Mouse (Mus musculus): Measurements from ENCODE around the gene Nsun2. TPM values are rescaled to one million over a fixed set of nuclear protein-coding genes. Genes with fewer than 3 reads are reported as not detected.
"Not testable (repeated sequence)": the region's sequence is repeated elsewhere in the genome, so short reads cannot be mapped to it uniquely, and the experiment has no call there.

Nsun2 gene
- polyA plus RNA-seq, 1 experiment from 2014 or later, result 159 TPM

- H3K27ac ChIP-seq (replicated peaks; ENCODE audit: low read depth, low read length); H3K4me2 ChIP-seq (ENCODE audit: low read depth, low read length); H3K9me3 ChIP-seq (replicated peaks; ENCODE audit: control insufficient read depth, low read length); H3K9ac ChIP-seq (replicated peaks; ENCODE audit: low read length); ATAC-seq (replicated peaks; ENCODE audit: insufficient number of reproducible peaks, low FRiP score, low TSS enrichment, low read depth); H3K4me3 ChIP-seq (ENCODE audit: low read depth, low read length); DNase-seq (ENCODE audit: low spot score); H3K36me3 ChIP-seq (replicated peaks; ENCODE audit: control insufficient read depth, insufficient read depth, low read depth, low read length); H3K27me3 ChIP-seq (ENCODE audit: control insufficient read depth, insufficient read depth, low read length); H3K4me1 ChIP-seq (ENCODE audit: control insufficient read depth, insufficient read depth, low read length): not testable (repeated sequence)
- WGBS, result 86% methylated on average over 5 of the region's 5 CpGs
These were observed 67.3 kb downstream of the Nsun2 start for GRCm38 (mm10) chr13:69600863-69601262.

GRCm38 (mm10) chr13:69601321-69601720 lies 67.8 kb downstream of the Nsun2 start:
- H3K4me1 ChIP-seq (ENCODE audit: control insufficient read depth, insufficient read depth, low read length), result no peaks in the 10 kb centered on the region
- 87% methylated on average over 5 of the region's 5 CpGs for WGBS

GRCm38 (mm10) chr13:69604670-69605069 lies 71.1 kb downstream of the Nsun2 start:
- Histone ChIP-seq H3K4me1 (ENCODE audit: control insufficient read depth, insufficient read depth, low read length) (no peaks in the 10 kb centered on the region), H3K27me3 (ENCODE audit: control insufficient read depth, insufficient read depth, low read length) (no peaks in the 10 kb centered on the region), H3K27ac (replicated peaks; ENCODE audit: low read depth, low read length) (no peak overlapping the region), H3K36me3 (replicated peaks; ENCODE audit: control insufficient read depth, insufficient read depth, low read depth, low read length) (no peaks in the 10 kb centered on the region), H3K4me3 (ENCODE audit: low read depth, low read length) (no peak overlapping the region), H3K4me2 (ENCODE audit: low read depth, low read length) (no peak overlapping the region), H3K9ac (replicated peaks; ENCODE audit: low read length) (no peak overlapping the region), H3K9me3 (replicated peaks; ENCODE audit: control insufficient read depth, low read length) (no peaks in the 10 kb centered on the region)
- ATAC-seq (replicated peaks; ENCODE audit: insufficient number of reproducible peaks, low FRiP score, low TSS enrichment, low read depth) (no peak), DNase-seq (ENCODE audit: low spot score) (no peak)
- WGBS, result 90% methylated on average over 1 of the region's 1 CpGs

More at GRCm38 (mm10) chr13:69601321-69601720, 67.8 kb downstream of the Nsun2 start:
- no peak overlapping the region for H3K9ac ChIP-seq (replicated peaks; ENCODE audit: low read length)
- no peak overlapping the region for H3K27ac ChIP-seq (replicated peaks; ENCODE audit: low read depth, low read length)
- H3K4me2 ChIP-seq (ENCODE audit: low read depth, low read length), result no peak overlapping the region
- ATAC-seq (replicated peaks; ENCODE audit: insufficient number of reproducible peaks, low FRiP score, low TSS enrichment, low read depth) (no peak), DNase-seq (ENCODE audit: low spot score) (no peak)
- H3K4me3 ChIP-seq (ENCODE audit: low read depth, low read length), result no peak overlapping the region
- H3K27me3 ChIP-seq (ENCODE audit: control insufficient read depth, insufficient read depth, low read length), result no peaks in the 10 kb centered on the region
- no peaks in the 10 kb centered on the region for H3K9me3 ChIP-seq (replicated peaks; ENCODE audit: control insufficient read depth, low read length)
- H3K36me3 ChIP-seq (replicated peaks; ENCODE audit: control insufficient read depth, insufficient read depth, low read depth, low read length), result no peaks in the 10 kb centered on the region

GRCm38 (mm10) chr13:69608734-69609133 lies 75.2 kb downstream of the Nsun2 start:
- no peak overlapping the region for H3K4me3 ChIP-seq (ENCODE audit: low read depth, low read length)
- H3K27me3 ChIP-seq (ENCODE audit: control insufficient read depth, insufficient read depth, low read length), result no peaks in the 10 kb centered on the region
- H3K27ac ChIP-seq (replicated peaks; ENCODE audit: low read depth, low read length), result no peak overlapping the region
- H3K9me3 ChIP-seq (replicated peaks; ENCODE audit: control insufficient read depth, low read length), result no peaks in the 10 kb centered on the region
- H3K4me2 ChIP-seq (ENCODE audit: low read depth, low read length), result no peak overlapping the region
- no peaks in the 10 kb centered on the region for H3K36me3 ChIP-seq (replicated peaks; ENCODE audit: control insufficient read depth, insufficient read depth, low read depth, low read length)
- no peaks in the 10 kb centered on the region; the same call in 1 of the 2 replicates for H3K4me1 ChIP-seq (ENCODE audit: control insufficient read depth, insufficient read depth, low read length)
- WGBS, result 85% methylated on average over 8 of the region's 8 CpGs
- no peak overlapping the region for H3K9ac ChIP-seq (replicated peaks; ENCODE audit: low read length)
- no peak for DNase-seq (ENCODE audit: low spot score)
- ATAC-seq (replicated peaks; ENCODE audit: insufficient number of reproducible peaks, low FRiP score, low TSS enrichment, low read depth), result no peak

GRCm38 (mm10) chr13:69610751-69611397 lies 77.3 kb downstream of the Nsun2 start:
- H3K4me2 ChIP-seq (ENCODE audit: low read depth, low read length), result peak overlapping the region; percentile 76
- H3K4me3 ChIP-seq (ENCODE audit: low read depth, low read length), result peak overlapping the region; percentile 63
- H3K27me3 ChIP-seq (ENCODE audit: control insufficient read depth, insufficient read depth, low read length), result no peaks in the 10 kb centered on the region
- H3K4me1 ChIP-seq (ENCODE audit: control insufficient read depth, insufficient read depth, low read length), result no peaks in the 10 kb centered on the region; the same call in 1 of the 2 replicates
- peak; percentile 94; the same call in 1 of the 2 replicates for ATAC-seq (replicated peaks; ENCODE audit: insufficient number of reproducible peaks, low FRiP score, low TSS enrichment, low read depth)
- DNase-seq (ENCODE audit: low spot score), result peak; percentile 23
- H3K36me3 ChIP-seq (replicated peaks; ENCODE audit: control insufficient read depth, insufficient read depth, low read depth, low read length), result 0 out of 2 replicates have a peak, but pooled peaks cover 3% of the 10 kb centered on the region
- no peak overlapping the region for H3K27ac ChIP-seq (replicated peaks; ENCODE audit: low read depth, low read length)
- H3K9me3 ChIP-seq (replicated peaks; ENCODE audit: control insufficient read depth, low read length), result no peaks in the 10 kb centered on the region
- under 1% methylated on average over 40 of the region's 40 CpGs for WGBS
- H3K9ac ChIP-seq (replicated peaks; ENCODE audit: low read length), result peak overlapping the region; percentile 63

DNA sequence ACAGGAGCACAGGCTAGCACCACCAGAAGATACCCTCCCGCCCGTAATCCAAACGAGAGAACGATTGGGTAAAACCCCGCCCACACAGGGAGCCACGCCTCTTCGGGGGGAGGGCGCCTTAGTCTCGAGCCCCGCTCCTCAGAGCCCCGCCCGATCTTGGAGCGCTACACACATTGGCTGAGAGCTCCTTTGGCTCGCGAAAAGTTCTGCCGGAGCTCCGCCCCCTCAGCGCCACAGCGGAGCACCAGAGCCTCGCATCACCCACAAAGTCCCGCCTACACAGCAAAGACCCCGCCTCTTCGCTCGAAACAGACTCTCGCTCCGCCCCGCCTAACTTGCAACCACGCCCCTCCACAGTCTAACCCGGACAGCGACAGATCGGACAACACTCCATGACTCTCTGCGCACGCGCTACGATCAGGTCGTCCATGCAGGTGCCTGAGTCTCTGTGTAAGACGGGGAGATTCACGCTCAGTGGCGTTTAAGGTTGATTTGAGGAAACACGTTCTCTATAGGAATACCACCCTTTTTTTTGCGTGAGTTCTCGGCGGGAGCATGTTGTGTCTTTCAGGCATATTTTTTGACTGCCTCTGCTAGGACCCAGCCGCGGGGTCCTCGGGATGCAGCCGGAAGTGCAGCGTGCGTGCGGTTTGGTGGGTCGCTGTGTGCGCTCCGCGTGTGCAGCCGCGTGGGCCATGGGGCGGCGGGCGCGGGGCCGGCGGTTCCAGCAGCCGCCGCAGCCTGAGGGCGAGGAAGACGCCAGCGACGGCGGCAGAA lies 78.0 kb downstream of the Nsun2 start, which contains the start of gene Srd5a1:
Srd5a1 (minus strand) TSS at position 45 of the 777 bp plus-strand sequence.
- peak within 1 kb of the TSS; percentile 82 for H3K9ac ChIP-seq (replicated peaks; ENCODE audit: low read length)
- no peak within 1 kb of the TSS for H3K27ac ChIP-seq (replicated peaks; ENCODE audit: low read depth, low read length)
- DNase-seq (ENCODE audit: low spot score) (peak; percentile 100), ATAC-seq (replicated peaks; ENCODE audit: insufficient number of reproducible peaks, low FRiP score, low TSS enrichment, low read depth) (peak; percentile 99)
- H3K9me3 ChIP-seq (replicated peaks; ENCODE audit: control insufficient read depth, low read length), result no peaks in the 10 kb centered on the region
- peak within 1 kb of the TSS; percentile 86 for H3K4me3 ChIP-seq (ENCODE audit: low read depth, low read length)
- H3K27me3 ChIP-seq (ENCODE audit: control insufficient read depth, insufficient read depth, low read length), result no peaks in the 10 kb centered on the region
- 0 out of 2 replicates have a peak, but pooled peaks cover 3% of the 10 kb centered on the region for H3K36me3 ChIP-seq (replicated peaks; ENCODE audit: control insufficient read depth, insufficient read depth, low read depth, low read length)
- peak within 1 kb of the TSS; percentile 76 for H3K4me2 ChIP-seq (ENCODE audit: low read depth, low read length)
- 1% methylated on average over 69 of the region's 69 CpGs for WGBS
- H3K4me1 ChIP-seq (ENCODE audit: control insufficient read depth, insufficient read depth, low read length), result no peaks in the 10 kb centered on the region; the same call in 1 of the 2 replicates

- H3K9me3 ChIP-seq (replicated peaks; ENCODE audit: control insufficient read depth, low read length), result no peaks in the 10 kb centered on the region
- H3K9ac ChIP-seq (replicated peaks; ENCODE audit: low read length), result peak overlapping the region; percentile 82
- no peaks in the 10 kb centered on the region; the same call in 1 of the 2 replicates for H3K4me1 ChIP-seq (ENCODE audit: control insufficient read depth, insufficient read depth, low read length)
- ATAC-seq (replicated peaks; ENCODE audit: insufficient number of reproducible peaks, low FRiP score, low TSS enrichment, low read depth) (no peak), DNase-seq (ENCODE audit: low spot score) (no peak)
- WGBS, result under 1% methylated on average over 24 of the region's 24 CpGs
- H3K4me3 ChIP-seq (ENCODE audit: low read depth, low read length), result peak overlapping the region; percentile 86
- no peaks in the 10 kb centered on the region for H3K27me3 ChIP-seq (ENCODE audit: control insufficient read depth, insufficient read depth, low read length)
- peak overlapping the region; percentile 64 for H3K4me2 ChIP-seq (ENCODE audit: low read depth, low read length)
- no peak overlapping the region for H3K27ac ChIP-seq (replicated peaks; ENCODE audit: low read depth, low read length)
- H3K36me3 ChIP-seq (replicated peaks; ENCODE audit: control insufficient read depth, insufficient read depth, low read depth, low read length), result 0 out of 2 replicates have a peak, but pooled peaks cover 3% of the 10 kb centered on the region
These were observed 78.6 kb downstream of the Nsun2 start for GRCm38 (mm10) chr13:69612175-69612544.

- no peaks in the 10 kb centered on the region; the same call in 1 of the 2 replicates for H3K4me1 ChIP-seq (ENCODE audit: control insufficient read depth, insufficient read depth, low read length)
- no peaks in the 10 kb centered on the region for H3K9me3 ChIP-seq (replicated peaks; ENCODE audit: control insufficient read depth, low read length)
- no peak overlapping the region for H3K27ac ChIP-seq (replicated peaks; ENCODE audit: low read depth, low read length)
- no peak overlapping the region for H3K9ac ChIP-seq (replicated peaks; ENCODE audit: low read length)
- H3K36me3 ChIP-seq (replicated peaks; ENCODE audit: control insufficient read depth, insufficient read depth, low read depth, low read length), result peaks cover 7% of the 10 kb centered on the region
- H3K27me3 ChIP-seq (ENCODE audit: control insufficient read depth, insufficient read depth, low read length), result no peaks in the 10 kb centered on the region
- DNase-seq (ENCODE audit: low spot score), result no peak
- no peak overlapping the region for H3K4me2 ChIP-seq (ENCODE audit: low read depth, low read length)
- no peak overlapping the region for H3K4me3 ChIP-seq (ENCODE audit: low read depth, low read length)
- ATAC-seq (replicated peaks; ENCODE audit: insufficient number of reproducible peaks, low FRiP score, low TSS enrichment, low read depth), result no peak
- WGBS, result 91% methylated on average over 6 of the region's 6 CpGs
These were observed 83.2 kb downstream of the Nsun2 start for GRCm38 (mm10) chr13:69616716-69617115.
